Mouse (Mus musculus) heart, postnatal 25 days (tissue): ENCODE data around the gene Exoc3l. TPM values are rescaled to one million over a fixed set of nuclear protein-coding genes. Genes with fewer than 3 reads are reported as not detected.
"Not testable (repeated sequence)": the region's sequence is repeated elsewhere in the genome, so short reads cannot be mapped to it uniquely, and the experiment has no call there.

Experiments
- DNase-seq: peaks from one replicate; pipeline ENCODE4 v3.0.0; 2022; ENCODE audit warnings: low spot score
- intact Hi-C: fragments of 180-260 bp; cut with DNase I; formaldehyde crosslinking; loops from one replicate; pipeline ENCODE4 v1.15.1; 2025
- total RNA-seq, 2 experiments: library from RNA; stranded (reverse); gene quantifications; 2 replicates each; pipeline ENCODE4 v1.2.3; 2021

Gene Exoc3l
- total RNA-seq, 2 experiments from 2014 or later, result 4.9 to 7.1 TPM

DNA sequence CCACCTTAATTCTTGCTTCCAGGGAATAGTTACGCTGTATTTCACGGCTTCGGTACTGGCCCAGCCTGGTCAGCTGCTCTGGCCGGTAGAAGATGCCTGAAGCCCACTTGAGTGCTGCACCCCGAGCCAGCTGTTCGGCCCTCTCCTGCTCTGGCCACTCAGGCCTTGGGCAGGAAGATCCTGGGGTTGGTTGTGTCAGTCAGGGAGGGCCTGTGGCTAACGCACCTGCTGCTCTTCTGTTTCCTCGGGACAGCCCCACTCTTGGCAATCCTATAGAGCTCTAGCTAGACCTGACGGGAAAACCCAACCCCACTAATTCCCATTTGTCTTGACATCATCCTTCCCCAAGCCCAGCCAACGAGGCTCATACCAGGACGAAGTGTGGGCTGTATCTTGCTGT lies 645 bp downstream of the Exoc3l start:
- intact Hi-C loops, result loop anchor here (5.0 kb wide), 1 partner anchor 52 kb away; the partner anchor contains the start of genes Fhod1 and Slc9a5
- DNase-seq, result no peak

DNA sequence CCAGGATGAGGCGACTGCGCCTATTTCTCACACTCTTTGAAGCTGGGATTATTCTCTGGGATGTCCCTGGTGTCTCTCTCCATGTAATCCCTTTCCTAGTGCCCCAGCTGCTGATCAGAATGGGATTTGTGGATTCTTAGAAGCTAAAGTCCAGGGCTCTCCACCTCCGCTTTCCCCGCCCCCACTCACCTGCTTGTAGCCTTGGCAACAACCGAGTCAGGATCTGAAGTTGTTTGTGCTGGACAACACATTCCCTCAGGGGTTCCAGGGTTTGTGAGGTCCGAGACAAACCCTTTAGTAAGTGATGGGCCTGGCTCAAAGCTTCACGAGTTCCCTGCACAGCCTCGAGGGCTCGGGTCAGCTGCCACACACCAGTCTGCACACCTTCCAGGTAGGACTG lies 1.1 kb downstream of the Exoc3l start:
- intact Hi-C loops, result loop anchor here (5.0 kb wide), 2 partner anchors 42 to 53 kb away; partner anchors contain the start of genes Fhod1 and Slc9a5
- DNase-seq, result no peak

DNA sequence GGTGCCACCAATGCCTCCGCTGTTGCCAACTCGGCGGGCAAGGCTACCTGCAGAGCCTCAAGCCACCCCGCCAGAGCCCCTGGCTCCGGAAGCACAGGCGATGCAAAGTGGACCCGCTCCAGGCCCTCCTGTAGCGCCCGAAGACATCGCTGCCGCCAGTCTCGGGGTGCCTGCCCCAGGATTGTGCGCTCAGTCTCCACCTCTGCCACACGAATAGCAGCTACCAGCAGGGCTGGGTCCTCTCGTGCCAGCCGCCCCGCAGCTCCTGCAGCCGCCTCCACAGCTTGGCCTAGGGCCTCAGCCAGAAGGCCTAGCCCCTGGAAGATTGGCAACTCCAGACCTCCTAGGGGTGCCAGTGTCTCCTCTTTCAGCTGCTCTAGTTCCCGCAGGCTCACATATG lies 2.5 kb downstream of the Exoc3l start:
- intact Hi-C loops, result loop anchor here (5.0 kb wide), 1 partner anchor 41 kb away; no protein-coding TSS in a partner anchor
- no peak for DNase-seq

DNA sequence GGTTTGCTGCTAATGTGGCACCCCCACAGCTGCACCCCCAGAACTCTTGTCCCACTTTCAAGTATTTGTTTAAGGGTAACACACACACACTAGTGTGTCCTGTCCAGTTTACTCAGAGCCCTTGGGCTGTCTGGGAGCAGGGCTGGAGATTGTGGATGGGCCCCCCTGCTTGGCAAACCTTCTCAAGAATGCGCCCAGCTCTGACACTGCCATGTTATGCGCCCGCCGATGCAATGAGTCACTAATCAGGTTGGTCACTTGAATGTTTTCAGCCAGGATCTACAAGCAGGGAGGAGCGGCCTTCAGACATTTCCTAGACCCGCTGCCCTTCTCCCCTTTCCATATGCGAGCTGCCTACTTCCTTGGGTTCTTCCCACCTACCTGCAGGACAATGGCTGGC lies 3.4 kb downstream of the Exoc3l start:
- DNase-seq, result no peak
- intact Hi-C loops, result loop anchor here (5.0 kb wide), 1 partner anchor 40 kb away; no protein-coding TSS in a partner anchor

DNA sequence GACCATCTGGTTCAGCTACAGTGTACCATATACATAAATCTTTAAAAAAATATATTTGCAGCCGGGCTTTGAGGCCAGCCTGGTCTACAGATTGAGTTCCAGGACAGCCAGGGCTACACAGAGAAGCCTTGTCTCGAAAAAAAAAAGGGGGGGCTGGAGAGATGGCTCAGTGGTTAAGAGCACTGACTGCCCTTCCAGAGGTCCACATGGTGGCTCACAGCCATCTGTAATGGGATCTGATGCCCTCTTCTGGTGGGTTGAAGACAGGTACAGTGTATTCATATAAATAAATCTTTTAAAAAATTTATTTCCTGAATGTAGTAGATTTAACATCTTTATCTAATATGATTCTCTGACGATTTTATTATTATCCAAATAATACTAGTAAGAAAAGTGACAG lies 4.1 kb downstream of the Exoc3l start:
- intact Hi-C loops, result loop anchor here (5.0 kb wide), 1 partner anchor 40 kb away; no protein-coding TSS in a partner anchor
- DNase-seq, result not testable (repeated sequence)

DNA sequence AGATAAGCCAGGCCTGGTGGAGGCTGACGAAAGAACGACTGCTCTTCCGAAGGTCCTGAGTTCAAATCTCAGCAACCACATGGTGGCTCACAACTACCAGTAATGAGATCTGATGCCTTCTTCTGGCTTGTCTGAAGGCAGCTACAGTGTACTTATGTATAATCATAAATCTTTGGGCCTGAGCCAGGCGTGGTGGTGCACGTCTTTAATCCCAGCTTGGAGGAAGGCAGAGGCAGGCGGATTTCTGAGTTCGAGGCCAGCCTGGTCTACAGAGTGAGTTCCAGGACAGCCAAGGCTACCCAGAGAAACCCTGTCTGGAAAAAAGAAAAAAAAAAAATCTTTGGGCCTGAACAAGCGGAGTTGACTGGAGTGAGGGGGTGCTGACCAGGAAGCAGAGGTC lies 4.5 kb downstream of the Exoc3l start:
- DNase-seq, result not testable (repeated sequence)
- intact Hi-C loops, result loop anchor here (5.0 kb wide), 1 partner anchor 39 kb away; no protein-coding TSS in a partner anchor

DNA sequence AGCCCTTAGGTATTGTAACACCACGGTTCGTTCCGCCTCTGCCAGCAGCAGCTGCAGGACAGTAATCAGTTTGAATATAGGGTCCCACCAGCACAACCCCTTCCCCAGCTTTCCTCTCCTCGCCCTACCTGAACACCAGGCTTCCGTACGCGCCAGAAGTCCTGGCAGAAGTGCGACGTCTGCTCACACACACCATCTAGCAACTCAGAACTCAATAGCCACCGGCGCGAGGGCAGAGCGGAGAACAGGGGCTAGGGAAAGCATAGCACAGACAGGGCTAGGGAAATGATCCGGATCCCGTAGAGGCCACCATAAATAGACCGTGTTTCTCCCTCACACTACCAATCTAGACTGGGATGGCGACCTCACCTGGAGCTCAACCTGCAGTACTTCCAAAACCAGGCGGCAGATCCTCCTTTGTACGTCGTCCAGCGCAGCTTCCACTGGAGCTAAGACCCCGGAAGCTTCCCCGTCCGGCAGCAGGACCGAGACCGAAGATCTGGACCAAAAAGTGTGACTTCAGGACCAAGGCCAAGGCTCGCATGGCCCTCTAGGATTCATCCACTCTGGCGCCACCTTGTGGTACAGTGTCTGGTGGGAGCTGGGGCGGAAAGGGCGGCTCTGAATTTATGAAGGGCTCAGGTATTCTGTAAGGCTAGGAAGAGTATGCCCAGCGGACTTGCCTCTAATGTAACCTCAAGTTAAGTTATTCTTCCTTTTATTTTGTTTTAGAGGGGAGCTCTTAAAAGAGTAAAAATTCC lies 5.2 kb downstream of the Exoc3l start:
- DNase-seq, result peak; percentile 60
- intact Hi-C loops, result loop anchor here (5.0 kb wide), 1 partner anchor 38 kb away; no protein-coding TSS in a partner anchor

DNA sequence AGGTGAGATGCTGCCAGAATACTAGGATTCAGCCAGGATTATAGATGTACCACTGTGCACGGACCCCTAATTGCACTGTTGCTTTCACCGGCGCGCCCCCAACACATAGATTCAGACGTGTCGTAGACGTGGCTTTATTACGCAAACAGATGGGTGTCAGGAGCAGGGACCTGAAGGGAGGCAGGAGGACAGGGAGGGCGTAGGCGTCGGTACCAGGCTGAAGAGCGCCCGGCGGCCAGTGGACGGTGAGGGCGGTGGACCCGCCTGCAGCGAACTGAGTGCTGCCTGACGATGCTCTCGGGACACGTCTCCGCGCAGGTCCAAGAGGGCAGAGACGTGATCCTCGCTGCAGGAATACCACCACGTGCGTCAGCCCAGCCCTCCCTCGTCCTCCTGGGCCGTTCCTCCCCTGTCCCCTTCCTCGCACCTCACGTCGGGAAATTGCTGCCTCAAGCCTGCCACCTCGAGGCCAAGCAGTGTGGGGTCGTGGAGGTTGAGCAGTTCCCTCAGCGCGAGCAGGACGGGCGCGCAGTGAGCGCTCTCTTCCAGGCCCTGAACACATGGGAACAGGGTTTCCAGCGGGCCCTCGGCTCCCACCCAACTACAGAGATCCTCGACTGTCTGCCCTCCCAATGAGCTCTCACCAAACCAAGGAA lies 6.0 kb downstream of the Exoc3l start, which contains the start of gene 4931428F04Rik:
TSS of gene 4931428F04Rik (minus strand) at position 60 of the 656 bp plus-strand sequence.
- intact Hi-C loops, result loop anchor here (2.0 to 5.0 kb wide), 2 partner anchors 25 to 38 kb away; partner anchors contain the start of genes Fbxl8 and Tradd
- DNase-seq, result no peak

DNA sequence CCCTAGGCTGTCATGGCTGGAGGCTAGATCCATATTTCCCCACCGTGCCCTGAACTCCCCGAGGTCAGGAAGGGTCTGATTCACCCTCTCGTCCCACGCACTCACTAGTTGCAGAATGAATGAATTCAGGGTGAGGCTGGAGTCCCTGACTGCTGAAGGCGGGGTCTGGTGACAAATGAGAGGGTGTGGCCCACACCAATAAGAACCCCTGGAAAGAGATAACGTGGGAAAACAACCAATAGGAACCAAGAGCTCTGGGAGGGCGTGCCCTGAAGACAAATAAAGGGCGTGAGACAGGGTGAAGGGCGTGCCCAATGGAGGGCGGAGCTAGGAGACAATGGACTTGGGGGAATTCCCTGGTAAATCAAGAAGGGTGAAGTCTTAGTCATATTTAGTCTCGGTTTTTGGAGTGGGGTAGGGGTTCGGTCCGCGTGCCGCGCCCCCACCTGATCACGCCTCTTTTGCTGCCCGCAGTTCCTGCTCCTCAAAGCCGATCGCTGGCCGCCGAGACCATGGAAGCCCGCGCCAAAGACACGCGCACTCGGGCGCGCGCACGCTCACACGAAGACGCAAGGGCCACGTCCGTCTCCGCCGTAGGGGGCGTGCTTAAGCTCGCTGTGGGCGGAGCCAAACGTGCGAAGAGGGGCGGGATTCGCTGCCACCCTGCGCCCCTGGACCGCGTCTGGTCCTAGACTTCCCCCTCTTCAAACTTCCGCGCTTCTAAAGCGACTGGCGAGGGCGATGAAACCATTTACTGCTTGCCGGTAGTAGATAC lies 6.8 kb downstream of the Exoc3l start:
- intact Hi-C loops, result loop anchor here (2.0 kb wide), 1 partner anchor 24 kb away; the partner anchor contains the start of genes Fbxl8 and Tradd
- peak; percentile 82 for DNase-seq

DNA sequence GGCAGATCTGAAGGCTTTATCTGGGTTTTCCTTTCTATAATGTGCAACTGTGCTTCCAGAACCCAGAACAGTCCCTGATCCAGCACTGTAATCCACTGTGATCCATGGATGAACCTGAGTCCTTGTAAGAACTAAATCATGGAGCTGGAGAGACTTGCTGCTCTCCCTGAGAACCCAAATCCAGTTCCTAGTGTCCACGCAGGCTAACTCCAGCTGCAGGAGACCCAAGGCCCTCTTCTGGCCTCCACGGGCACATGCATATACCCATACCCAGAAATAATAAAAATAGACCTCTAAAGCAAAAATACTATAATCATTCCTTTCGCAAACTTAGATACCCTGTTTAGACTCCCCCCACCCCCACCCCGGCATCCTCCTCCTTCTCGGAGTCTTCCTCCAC lies 7.7 kb downstream of the Exoc3l start:
- no peak for DNase-seq
- intact Hi-C loops, result loop anchor here (2.0 kb wide), 1 partner anchor 23 kb away; the partner anchor contains the start of genes Fbxl8 and Tradd

DNA sequence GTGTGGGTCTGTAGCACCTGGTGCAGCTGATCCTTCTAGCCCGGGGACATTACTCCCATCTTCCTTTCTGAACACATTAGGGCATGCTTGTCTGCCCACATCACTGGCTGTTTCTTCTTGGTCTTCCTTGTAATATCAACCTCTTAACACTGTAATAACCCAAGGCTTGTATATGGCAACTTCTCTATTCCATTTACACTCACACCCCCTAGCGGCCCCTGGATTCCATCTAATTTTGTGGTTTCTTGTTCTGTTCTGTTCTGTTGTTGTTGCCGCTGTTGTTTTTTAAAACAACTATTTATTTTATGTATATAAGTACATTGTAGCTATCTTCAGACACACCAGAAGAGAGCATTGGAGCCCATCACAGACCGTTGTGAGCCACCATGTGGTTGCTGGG lies 9.0 kb downstream of the Exoc3l start:
- intact Hi-C loops, result no loop called here
- DNase-seq, result no peak

DNA sequence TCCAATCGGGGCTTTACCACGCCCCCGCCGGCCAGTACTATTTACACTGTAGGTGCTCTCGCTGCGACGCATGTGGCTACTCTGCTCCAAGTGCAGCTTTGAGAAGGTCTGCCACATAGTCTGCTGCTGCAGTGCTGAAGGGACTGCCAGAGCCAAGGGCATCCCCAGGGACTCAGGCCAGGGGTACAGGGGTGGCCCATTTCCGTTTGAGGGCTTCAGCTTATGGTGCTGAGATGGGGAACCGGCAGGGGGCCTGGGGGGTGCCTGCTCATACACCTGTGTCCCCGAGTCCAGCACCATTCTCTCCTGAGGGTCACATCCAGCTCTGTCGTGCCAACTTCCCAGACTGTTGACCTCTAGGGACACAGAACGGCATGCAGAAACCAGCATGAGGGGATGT lies 10.4 kb downstream of the Exoc3l start:
- DNase-seq, result no peak
- intact Hi-C loops, result no loop called here

DNA sequence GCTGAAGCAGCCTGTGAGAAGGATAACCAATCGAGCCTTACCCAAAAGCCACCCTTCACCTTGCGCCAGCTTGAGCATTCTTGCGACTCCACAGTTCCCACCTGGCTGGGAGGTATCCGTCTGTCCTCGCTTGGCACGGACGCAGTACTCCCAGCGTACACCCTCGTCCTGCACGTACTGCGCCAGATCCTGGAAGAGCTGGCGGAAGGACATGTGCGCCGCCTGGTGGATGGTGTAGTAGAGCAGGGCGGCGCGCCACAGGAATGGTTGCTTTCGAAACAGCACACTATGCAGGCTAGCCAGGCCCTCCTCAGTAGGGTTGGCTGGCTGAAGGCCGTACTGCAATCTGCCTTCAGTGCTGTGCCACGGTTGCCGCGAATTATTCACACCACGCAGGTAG lies 12.8 kb downstream of the Exoc3l start:
- DNase-seq, result no peak
- intact Hi-C loops, result no loop called here

DNA sequence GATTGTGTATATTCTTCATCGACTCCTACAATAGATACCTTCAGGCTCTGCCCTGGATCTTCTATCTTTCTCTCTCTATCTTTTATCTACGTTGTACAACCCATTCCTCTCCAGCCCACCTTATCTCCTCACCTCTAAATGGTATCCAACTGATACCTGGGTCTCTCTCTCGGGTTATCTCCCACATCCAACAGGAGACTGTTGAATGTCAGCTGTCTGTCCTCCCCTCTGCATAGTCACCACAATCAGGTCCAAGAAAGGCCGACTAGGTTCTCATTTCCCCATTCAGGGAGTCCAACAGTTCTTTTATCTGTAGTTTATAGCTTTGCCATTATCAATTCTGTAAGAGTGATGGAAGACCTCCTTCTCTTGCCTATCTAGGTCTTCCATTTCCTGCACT lies 13.7 kb downstream of the Exoc3l start:
- intact Hi-C loops, result no loop called here
- DNase-seq, result no peak

DNA sequence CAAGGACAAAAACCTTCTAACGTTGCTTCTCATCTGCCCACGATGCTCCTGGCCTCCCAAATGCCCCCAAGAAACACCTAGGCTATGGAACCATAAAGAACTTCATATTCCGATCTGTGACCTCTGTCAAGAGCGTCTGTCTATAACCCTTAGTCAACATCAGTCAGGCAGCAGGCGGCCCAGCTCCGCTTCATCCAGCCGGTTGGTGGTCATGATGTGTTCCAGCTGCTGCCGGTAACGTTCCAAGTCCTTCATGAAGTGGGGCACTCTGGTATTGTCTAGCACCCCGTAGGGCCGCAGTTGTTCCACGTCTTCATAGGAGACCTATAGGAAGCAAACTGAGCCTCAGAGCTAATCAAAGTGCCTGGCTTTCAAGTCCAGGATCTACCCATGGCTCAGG lies 14.1 kb downstream of the Exoc3l start:
- no peak for DNase-seq
- intact Hi-C loops, result no loop called here

DNA sequence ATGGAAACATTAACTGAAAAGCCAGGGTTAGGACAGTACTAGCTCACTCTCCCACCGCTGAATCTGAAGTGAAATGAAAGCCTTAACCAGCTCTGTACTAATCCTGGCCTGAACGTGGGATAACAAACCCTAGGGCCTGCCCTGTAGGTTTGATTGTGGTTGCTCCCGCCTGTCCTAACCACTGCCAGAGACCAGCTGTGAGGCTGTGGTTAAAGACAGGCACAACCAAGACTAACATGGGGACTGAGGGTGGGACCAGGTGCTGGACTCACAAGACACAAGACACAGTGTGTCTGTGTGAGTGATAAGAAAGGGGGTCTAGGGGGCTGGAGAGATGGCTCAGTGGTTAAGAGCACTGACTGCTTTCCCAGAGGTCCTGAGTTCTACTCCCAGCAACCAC lies 15.3 kb downstream of the Exoc3l start:
- DNase-seq, result no peak
- intact Hi-C loops, result no loop called here

DNA sequence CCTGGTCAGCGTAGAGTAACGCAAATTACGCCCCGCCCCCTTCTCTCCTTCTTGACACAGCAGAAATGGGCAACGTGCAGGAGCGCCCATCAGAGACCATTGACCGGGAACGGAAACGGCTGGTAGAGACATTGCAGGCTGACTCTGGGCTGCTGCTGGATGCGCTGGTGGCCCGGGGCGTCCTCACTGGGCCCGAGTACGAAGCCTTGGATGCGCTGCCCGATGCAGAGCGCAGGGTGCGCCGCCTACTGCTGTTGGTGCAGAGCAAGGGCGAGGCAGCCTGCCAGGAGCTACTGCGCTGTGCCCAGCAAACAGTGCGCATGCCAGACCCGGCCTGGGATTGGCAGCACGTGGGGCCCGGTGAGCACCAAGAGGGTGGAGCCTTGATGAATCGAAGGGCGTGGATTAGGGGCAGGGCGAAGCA lies 17.0 kb downstream of the Exoc3l start:
- no peak for DNase-seq
- intact Hi-C loops, result no loop called here

DNA sequence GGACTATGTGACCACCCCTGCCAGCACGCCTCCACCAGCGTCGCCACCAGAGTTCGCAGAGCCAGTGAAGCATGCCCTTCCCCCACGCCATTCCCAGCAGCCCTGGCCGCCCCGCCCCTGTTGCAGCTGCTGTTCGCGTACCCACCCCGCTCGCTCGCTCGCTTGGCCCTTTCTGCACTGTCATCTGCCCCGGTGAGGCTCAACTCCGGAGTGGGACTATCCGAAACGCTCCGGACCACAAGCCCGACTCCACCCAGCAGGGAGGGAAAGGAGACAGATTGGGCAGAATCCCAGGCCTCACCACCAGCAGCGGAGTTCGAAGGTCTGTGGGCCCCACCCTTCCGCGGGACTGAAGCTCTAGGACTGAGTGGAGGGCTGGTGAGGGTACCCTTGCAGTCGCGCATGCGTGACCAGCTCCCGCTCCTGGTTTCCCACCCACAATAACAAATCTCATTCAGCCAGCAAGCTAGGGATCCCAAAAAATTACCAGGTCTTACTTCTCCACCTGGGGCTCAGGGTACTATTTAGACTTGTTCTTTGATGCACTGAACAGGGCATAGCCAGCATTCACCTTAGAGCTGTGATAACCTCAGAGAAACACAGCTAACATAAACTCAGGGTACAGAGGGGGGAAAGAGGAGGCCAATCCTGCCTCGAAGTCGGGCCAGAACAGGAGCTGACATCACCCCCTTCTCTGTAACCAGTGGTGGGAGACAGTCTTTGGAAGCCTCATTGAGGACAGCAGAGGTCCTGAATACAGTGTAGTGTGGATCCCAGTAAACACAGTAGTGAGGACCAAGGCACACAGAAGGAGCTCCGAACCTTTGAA lies 19.4 kb downstream of the Exoc3l start:
- DNase-seq, result no peak
- intact Hi-C loops, result no loop called here

DNA sequence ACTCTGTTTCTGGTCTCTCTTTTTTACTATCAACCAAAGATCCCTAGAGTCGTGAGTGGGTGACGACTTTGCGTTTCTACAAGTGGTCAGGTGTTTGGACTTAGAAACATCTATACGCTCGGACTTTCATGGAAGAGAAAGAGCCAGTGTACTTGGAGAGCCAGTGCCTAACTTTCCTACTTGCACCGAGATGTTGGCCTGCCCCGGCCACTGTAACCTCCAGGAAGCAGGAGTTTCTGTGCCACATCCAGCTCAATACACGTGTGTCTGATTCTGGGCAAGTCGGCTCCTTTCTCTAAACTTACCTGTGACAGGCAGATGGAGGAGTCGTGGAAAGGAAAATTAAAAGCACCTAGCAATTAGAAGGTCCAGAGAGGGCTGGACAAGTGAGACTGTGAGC lies 20.1 kb downstream of the Exoc3l start, which contains the start of gene Nol3:
TSS of gene Nol3 (plus strand) at position 301 of the 400 bp plus-strand sequence.
- no peak for DNase-seq
- intact Hi-C loops, result no loop called here
